Mouse (Mus musculus): ENCODE measurements around the gene Fuz. TPM values are rescaled to one million over a fixed set of nuclear protein-coding genes. Genes with fewer than 3 reads are reported as not detected.

The Fuz gene
- polyA plus RNA-seq (2014; fragmentation: Nextera tagmentation; extraction: Ambion mirVana): 13.9 and 18.7 TPM in 2 replicates

DNA sequence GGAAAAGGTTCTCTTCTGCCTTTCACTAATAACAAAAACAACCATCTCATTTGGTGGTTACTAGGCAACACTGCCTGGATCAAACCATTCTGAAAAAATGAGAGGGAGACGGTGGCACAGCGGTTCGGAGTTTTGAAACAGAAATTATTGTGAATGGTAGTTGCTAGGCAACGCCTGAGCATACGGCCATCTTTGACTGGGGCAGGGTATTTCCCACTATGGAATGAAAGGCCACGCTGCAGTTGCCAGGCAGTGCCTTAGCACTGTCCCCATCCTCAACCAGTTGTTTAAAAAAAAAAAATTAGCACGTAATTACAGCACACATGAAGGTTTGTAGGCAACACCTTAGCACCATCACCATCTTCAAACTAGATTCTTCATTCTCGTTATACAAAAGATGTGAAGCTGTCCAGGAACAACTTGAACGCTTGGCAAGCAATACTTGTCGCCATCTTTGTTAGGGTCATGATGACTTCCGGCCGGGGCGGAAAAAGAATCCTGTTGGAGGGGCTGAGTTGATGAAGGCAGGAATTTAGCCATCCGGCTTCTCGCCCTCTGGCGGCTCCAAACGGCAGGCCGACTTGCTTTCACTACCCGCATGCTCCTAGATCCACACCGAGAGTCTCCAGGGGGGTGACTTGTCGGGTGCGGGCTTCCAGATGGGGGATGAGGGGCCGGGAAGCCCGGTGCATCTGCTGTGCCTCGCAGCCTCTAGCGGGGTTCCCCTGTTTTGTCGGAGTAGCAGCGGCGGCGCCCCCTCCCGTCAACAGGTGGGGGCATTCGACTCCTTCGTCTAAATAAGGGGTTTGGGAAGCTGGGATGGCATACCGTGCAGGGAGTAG lies at the start of gene Fuz:
Fuz (plus strand) TSS at position 487 of the 842 bp plus-strand sequence.
- peak; percentile 74 for ATAC-seq (ENCODE audit: low FRiP score)
- H3K36me3 ChIP-seq (ENCODE audit: control insufficient read depth, insufficient read depth, low read length): no peaks in the 10 kb centered on the region; the same call in 1 of the 2 replicates
- peaks cover 6% of the 10 kb centered on the region for H3K4me1 ChIP-seq (replicated peaks; ENCODE audit: control insufficient read depth, insufficient read depth, low read length)
- H3K4me3 ChIP-seq (ENCODE audit: low read depth, low read length): peak within 1 kb of the TSS; percentile 53
- H3K27me3 ChIP-seq (ENCODE audit: control insufficient read depth, insufficient read depth, low read length): no peaks in the 10 kb centered on the region
- no peaks in the 10 kb centered on the region for H3K9me3 ChIP-seq (ENCODE audit: control insufficient read depth, low read length)
- 1% methylated on average over 34 of the region's 34 CpGs for WGBS
- H3K4me2 ChIP-seq (replicated peaks; ENCODE audit: low read depth, low read length): peak within 1 kb of the TSS; percentile 78
- peak within 1 kb of the TSS; percentile 79 for H3K9ac ChIP-seq (ENCODE audit: low read depth, low read length)
- H3K27ac ChIP-seq (ENCODE audit: low read depth, low read length): peak within 1 kb of the TSS; percentile 78
- DNase-seq (ENCODE audit: low spot score): peak; percentile 91

DNA sequence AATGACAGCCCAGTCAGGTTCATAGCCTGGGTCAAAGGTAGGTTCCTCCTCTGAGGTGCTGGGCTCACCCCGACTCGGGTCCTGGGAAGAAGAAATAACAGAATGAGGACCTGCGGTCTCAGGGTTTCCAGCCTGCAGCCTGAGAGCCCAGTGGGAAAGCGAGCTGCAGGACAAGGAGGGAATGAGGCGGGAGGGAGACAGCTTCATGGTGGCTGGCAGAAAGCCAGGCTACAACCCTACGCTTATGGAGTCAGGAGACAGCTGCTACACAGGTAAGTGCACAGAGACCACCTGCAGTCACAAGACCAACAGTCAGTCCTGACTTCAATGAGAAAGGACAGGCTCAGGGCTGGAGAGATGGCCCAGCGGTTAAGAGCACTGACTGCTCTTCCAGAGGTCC lies 49.1 kb upstream of the Fuz start:
- Histone ChIP-seq H3K9me3 (ENCODE audit: control insufficient read depth, low read length) (no peaks in the 10 kb centered on the region), H3K4me1 (replicated peaks; ENCODE audit: control insufficient read depth, insufficient read depth, low read length) (no peaks in the 10 kb centered on the region; the same call in 1 of the 2 replicates), H3K4me2 (replicated peaks; ENCODE audit: low read depth, low read length) (no peak overlapping the region), H3K27ac (ENCODE audit: low read depth, low read length) (no peak overlapping the region), H3K4me3 (ENCODE audit: low read depth, low read length) (no peak overlapping the region), H3K9ac (ENCODE audit: low read depth, low read length) (no peak overlapping the region), H3K36me3 (ENCODE audit: control insufficient read depth, insufficient read depth, low read length) (peaks cover 11% of the 10 kb centered on the region), H3K27me3 (ENCODE audit: control insufficient read depth, insufficient read depth, low read length) (no peaks in the 10 kb centered on the region)
- ATAC-seq (ENCODE audit: low FRiP score) (no peak), DNase-seq (ENCODE audit: low spot score) (no peak)
- WGBS: 90% methylated on average over 7 of the region's 7 CpGs

DNA sequence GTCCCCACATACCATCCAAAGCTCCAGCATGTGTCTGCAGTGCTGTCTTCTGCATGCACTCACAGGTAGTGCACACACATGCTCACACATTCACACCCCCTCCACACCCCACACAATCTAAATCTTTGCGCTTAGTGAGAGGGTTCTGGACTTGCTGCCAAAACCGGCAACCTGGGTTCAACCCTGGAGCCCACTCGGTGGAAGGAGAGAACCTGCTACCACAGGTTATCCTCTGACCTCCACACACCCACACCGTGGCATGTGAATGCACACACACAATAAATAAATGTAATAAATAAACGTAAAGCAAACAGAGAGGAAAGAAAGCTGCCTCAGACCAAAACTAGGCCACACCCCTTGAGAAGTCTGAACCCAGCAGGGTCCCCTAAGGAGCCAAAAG lies 48.1 kb upstream of the Fuz start:
- no peak overlapping the region for H3K9ac ChIP-seq (ENCODE audit: low read depth, low read length)
- ATAC-seq (ENCODE audit: low FRiP score) (no peak), DNase-seq (ENCODE audit: low spot score) (no peak)
- H3K4me3 ChIP-seq (ENCODE audit: low read depth, low read length): peak overlapping the region; percentile 83
- 85% methylated on average over 5 of the region's 5 CpGs for WGBS
- H3K4me1 ChIP-seq (replicated peaks; ENCODE audit: control insufficient read depth, insufficient read depth, low read length): no peaks in the 10 kb centered on the region; the same call in 1 of the 2 replicates
- peak overlapping the region; percentile 84 for H3K4me2 ChIP-seq (replicated peaks; ENCODE audit: low read depth, low read length)
- no peaks in the 10 kb centered on the region for H3K27me3 ChIP-seq (ENCODE audit: control insufficient read depth, insufficient read depth, low read length)
- no peaks in the 10 kb centered on the region for H3K9me3 ChIP-seq (ENCODE audit: control insufficient read depth, low read length)
- no peak overlapping the region for H3K27ac ChIP-seq (ENCODE audit: low read depth, low read length)
- peaks cover 11% of the 10 kb centered on the region for H3K36me3 ChIP-seq (ENCODE audit: control insufficient read depth, insufficient read depth, low read length)

- under 1% methylated on average over 54 of the region's 54 CpGs for WGBS
- Histone ChIP-seq H3K27me3 (ENCODE audit: control insufficient read depth, insufficient read depth, low read length) (no peaks in the 10 kb centered on the region), H3K4me1 (replicated peaks; ENCODE audit: control insufficient read depth, insufficient read depth, low read length) (peaks cover 2% of the 10 kb centered on the region; the same call in 1 of the 2 replicates), H3K9ac (ENCODE audit: low read depth, low read length) (peak within 1 kb of the TSS; percentile 76), H3K27ac (ENCODE audit: low read depth, low read length) (peak within 1 kb of the TSS; percentile 88), H3K4me2 (replicated peaks; ENCODE audit: low read depth, low read length) (peak within 1 kb of the TSS; percentile 84), H3K9me3 (ENCODE audit: control insufficient read depth, low read length) (no peaks in the 10 kb centered on the region), H3K36me3 (ENCODE audit: control insufficient read depth, insufficient read depth, low read length) (peaks cover 9% of the 10 kb centered on the region), H3K4me3 (ENCODE audit: low read depth, low read length) (peak within 1 kb of the TSS; percentile 83)
- peak; percentile 96 for DNase-seq (ENCODE audit: low spot score)
- peak; percentile 86 for ATAC-seq (ENCODE audit: low FRiP score)
Measured at GRCm38 (mm10) chr7:44848561-44849415, 47.1 kb upstream of the Fuz start, which contains the start of the genes Akt1s1 and Tbc1d17. TSS of gene Akt1s1 (plus strand) at chr7:44848991. TSS of gene Tbc1d17 (minus strand) at chr7:44849079.

- DNase-seq (ENCODE audit: low spot score) (peak; percentile 90), ATAC-seq (ENCODE audit: low FRiP score) (peak; percentile 76)
- Histone ChIP-seq H3K27ac (ENCODE audit: low read depth, low read length) (peak overlapping the region; percentile 88), H3K4me3 (ENCODE audit: low read depth, low read length) (peak overlapping the region; percentile 83), H3K9ac (ENCODE audit: low read depth, low read length) (peak overlapping the region; percentile 76), H3K4me2 (replicated peaks; ENCODE audit: low read depth, low read length) (peak overlapping the region; percentile 84), H3K4me1 (replicated peaks; ENCODE audit: control insufficient read depth, insufficient read depth, low read length) (peaks cover 6% of the 10 kb centered on the region), H3K9me3 (ENCODE audit: control insufficient read depth, low read length) (no peaks in the 10 kb centered on the region), H3K27me3 (ENCODE audit: control insufficient read depth, insufficient read depth, low read length) (no peaks in the 10 kb centered on the region), H3K36me3 (ENCODE audit: control insufficient read depth, insufficient read depth, low read length) (peaks cover 4% of the 10 kb centered on the region; the same call in 1 of the 2 replicates)
- WGBS: under 1% methylated on average over 40 of the region's 41 CpGs
Measured at GRCm38 (mm10) chr7:44849416-44850111, 46.3 kb upstream of the Fuz start.

DNA sequence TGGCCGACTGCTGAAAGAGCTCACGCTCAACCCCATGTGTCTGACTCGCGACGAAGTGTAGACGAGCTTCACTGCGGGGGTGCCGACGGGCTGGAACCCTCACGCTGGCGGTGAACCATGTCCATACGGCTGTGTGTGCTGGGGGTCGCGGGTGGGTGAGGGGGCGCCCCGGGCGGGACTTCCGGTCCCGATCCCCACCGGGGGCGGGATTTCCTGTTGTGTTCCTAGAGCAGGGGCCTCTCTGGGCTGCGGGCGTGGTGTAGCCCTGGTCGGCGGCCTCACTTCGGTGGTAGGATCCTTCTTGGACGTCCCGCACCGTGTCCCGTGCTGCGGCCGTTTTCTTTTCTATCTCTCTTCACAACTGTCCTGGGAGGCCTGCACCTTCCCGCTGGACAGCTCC lies 45.7 kb upstream of the Fuz start:
- peaks cover 4% of the 10 kb centered on the region; the same call in 1 of the 2 replicates for H3K36me3 ChIP-seq (ENCODE audit: control insufficient read depth, insufficient read depth, low read length)
- peak overlapping the region; percentile 84 for H3K4me2 ChIP-seq (replicated peaks; ENCODE audit: low read depth, low read length)
- H3K9ac ChIP-seq (ENCODE audit: low read depth, low read length): peak overlapping the region; percentile 76
- DNase-seq (ENCODE audit: low spot score): peak; percentile 86
- H3K4me1 ChIP-seq (replicated peaks; ENCODE audit: control insufficient read depth, insufficient read depth, low read length): peaks cover 8% of the 10 kb centered on the region
- H3K27ac ChIP-seq (ENCODE audit: low read depth, low read length): peak overlapping the region; percentile 88
- no peaks in the 10 kb centered on the region for H3K9me3 ChIP-seq (ENCODE audit: control insufficient read depth, low read length)
- H3K27me3 ChIP-seq (ENCODE audit: control insufficient read depth, insufficient read depth, low read length): no peaks in the 10 kb centered on the region
- peak; percentile 54 for ATAC-seq (ENCODE audit: low FRiP score)
- H3K4me3 ChIP-seq (ENCODE audit: low read depth, low read length): peak overlapping the region; percentile 83
- WGBS: 1% methylated on average over 33 of the region's 33 CpGs

- peak overlapping the region; percentile 76 for H3K9ac ChIP-seq (ENCODE audit: low read depth, low read length)
- ATAC-seq (ENCODE audit: low FRiP score) (no peak), DNase-seq (ENCODE audit: low spot score) (no peak)
- H3K9me3 ChIP-seq (ENCODE audit: control insufficient read depth, low read length): no peaks in the 10 kb centered on the region
- no peaks in the 10 kb centered on the region for H3K27me3 ChIP-seq (ENCODE audit: control insufficient read depth, insufficient read depth, low read length)
- H3K4me2 ChIP-seq (replicated peaks; ENCODE audit: low read depth, low read length): peak overlapping the region; percentile 84
- H3K36me3 ChIP-seq (ENCODE audit: control insufficient read depth, insufficient read depth, low read length): no peaks in the 10 kb centered on the region; the same call in 1 of the 2 replicates
- 83% methylated on average over 8 of the region's 8 CpGs for WGBS
- peaks cover 10% of the 10 kb centered on the region for H3K4me1 ChIP-seq (replicated peaks; ENCODE audit: control insufficient read depth, insufficient read depth, low read length)
- no peak overlapping the region for H3K27ac ChIP-seq (ENCODE audit: low read depth, low read length)
- peak overlapping the region; percentile 83 for H3K4me3 ChIP-seq (ENCODE audit: low read depth, low read length)
Measured at GRCm38 (mm10) chr7:44850789-44851624, 44.9 kb upstream of the Fuz start.

All from hindbrain, embryonic 11.5 days (tissue).